Mouse (Mus musculus) midbrain, embryonic 10.5 days (tissue): ENCODE results near the gene Osbpl10. TPM values are rescaled to one million over a fixed set of nuclear protein-coding genes. Genes with fewer than 3 reads are reported as not detected.

ENCODE experiments used
- DNase-seq: peaks from one replicate; pipeline ENCODE4 v3.0.0-alpha.2; 2017; ENCODE audit warnings: low spot score
- H3K27ac ChIP-seq: fragments of 300-500 bp; sonication (generic); replicated peaks from 2 replicates; pipeline ENCODE4 v1.5.1; 2016; ENCODE audit warnings: mild to moderate bottlenecking
- H3K27me3 ChIP-seq: fragments of 300-500 bp; sonication (generic); 2 replicates; pipeline ENCODE4 v1.6.1; 2016; ENCODE audit warnings: low read depth, mild to moderate bottlenecking; ENCODE audit not compliant: poor library complexity, severe bottlenecking
- H3K36me3 ChIP-seq: fragments of 300-500 bp; sonication (generic); 2 replicates; pipeline ENCODE4 v1.6.1; 2016; ENCODE audit warnings: mild to moderate bottlenecking, moderate library complexity
- H3K4me1 ChIP-seq: fragments of 300-500 bp; sonication (generic); 2 replicates; pipeline ENCODE4 v1.6.1; 2016
- H3K4me3 ChIP-seq: fragments of 300-500 bp; sonication (generic); 2 replicates; pipeline ENCODE4 v1.5.1; 2016; ENCODE audit warnings: mild to moderate bottlenecking, moderate library complexity
- H3K9me3 ChIP-seq: fragments of 300-500 bp; sonication (generic); replicated peaks from 2 replicates; pipeline ENCODE4 v1.6.1; 2016; ENCODE audit warnings: mild to moderate bottlenecking
- WGBS: fragments of 180-500 bp; shearing (Covaris S2); methylation state at CpG from one replicate; pipeline ENCODE4 v1.1.7; 2016; 5-methylcytosine and 5-hydroxymethylcytosine counted together
- polyA plus RNA-seq: library from polyadenylated mRNA; unstranded; fragments of >200 nt; fragmentation: Nextera tagmentation; extraction: Ambion mirVana; gene quantifications from 2 replicates; pipeline ENCODE4 v1.2.1, GENCODE M21; 2016

The Osbpl10 gene
- polyA plus RNA-seq: 0.97 and 1.5 TPM in 2 replicates

DNA sequence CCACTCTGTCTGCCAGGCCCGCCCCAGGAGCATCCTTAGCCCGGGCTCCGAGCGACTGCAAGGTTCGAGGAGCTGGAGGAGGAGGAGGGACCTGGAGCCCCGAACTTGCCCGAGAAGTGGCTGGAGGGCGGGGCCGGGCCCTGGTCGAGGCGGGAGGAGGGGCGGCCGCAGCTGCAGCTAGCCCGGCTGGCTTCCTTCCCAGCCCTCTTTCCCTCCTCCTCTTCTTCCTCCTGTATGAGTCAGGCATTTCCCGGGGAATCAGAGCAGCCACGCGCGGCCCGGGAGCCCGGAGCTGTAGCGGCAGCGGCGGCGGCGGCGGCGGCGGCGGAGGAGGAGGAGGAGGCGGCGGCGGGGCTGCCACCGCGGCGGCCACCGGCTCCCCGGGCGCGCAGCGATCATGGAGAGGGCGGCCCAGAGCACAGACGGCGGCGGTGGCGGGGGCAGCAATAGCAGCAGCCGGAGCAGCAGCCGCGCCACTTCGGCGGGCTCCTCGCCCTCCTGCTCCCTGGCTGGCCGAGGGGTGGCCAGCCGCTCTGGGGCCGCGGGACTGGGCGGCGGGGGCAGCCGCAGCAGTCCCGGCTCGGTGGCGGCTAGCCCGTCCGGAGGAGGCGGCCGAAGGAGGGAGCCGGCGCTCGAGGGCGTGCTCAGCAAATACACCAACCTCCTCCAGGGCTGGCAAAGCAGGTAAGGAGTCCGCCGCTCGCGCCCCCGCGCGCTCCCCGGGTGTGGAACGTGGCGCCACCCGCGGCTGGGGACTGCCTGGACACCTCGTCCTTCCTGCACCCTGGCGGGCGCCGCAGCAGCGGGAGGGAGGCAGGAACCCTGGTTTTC is at the start of gene Osbpl10:
TSS of gene Osbpl10 (plus strand) at position 289 of the 831 bp plus-strand sequence.
- under 1% methylated on average over 75 of the region's 86 CpGs for WGBS
- Histone ChIP-seq H3K4me1 (peaks cover 25% of the 10 kb centered on the region), H3K36me3 (no peaks in the 10 kb centered on the region), H3K4me3 (peak within 1 kb of the TSS; percentile 83), H3K9me3 (no peaks in the 10 kb centered on the region), H3K27ac (peak within 1 kb of the TSS; percentile 91), H3K27me3 (peaks cover 50% of the 10 kb centered on the region)
- DNase-seq: peak; percentile 81

DNA sequence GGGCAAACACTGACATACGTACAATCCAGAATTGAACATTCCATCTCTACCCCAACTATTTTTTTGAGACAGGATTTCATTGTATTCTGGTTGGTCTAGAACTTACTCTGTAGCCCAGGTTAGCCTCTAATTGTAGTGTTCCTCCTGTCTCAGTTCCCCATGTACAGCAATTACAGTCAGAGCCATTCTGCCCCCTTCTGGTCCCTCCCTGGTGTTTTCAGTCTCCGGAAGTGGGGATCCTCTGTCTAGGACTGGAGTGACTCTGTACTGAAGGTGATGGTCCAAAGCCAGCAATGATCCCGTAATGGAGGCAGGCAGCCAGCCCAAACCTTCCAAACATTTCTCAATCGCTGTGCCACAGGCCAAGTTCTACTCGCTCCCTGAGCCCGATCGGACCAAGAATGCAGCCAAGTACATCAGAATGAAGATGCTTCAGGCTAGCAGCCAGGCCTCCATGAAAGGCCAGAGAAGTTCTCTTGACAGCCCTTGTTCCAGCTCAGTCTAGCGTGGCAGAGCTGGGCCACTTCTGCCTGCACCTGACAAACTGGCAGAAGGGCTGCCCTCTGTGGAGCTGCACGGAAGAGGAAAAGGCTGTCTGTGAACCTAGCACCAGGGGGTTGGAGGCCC is 47.8 kb upstream of the Osbpl10 start:
- H3K4me1 ChIP-seq: peaks cover 32% of the 10 kb centered on the region
- no peak for DNase-seq
- no peak overlapping the region for H3K4me3 ChIP-seq
- no peaks in the 10 kb centered on the region for H3K9me3 ChIP-seq
- H3K27ac ChIP-seq: no peak overlapping the region
- H3K36me3 ChIP-seq: no peaks in the 10 kb centered on the region
- WGBS: 68% methylated on average over 9 of the region's 9 CpGs
- peaks cover 11% of the 10 kb centered on the region for H3K27me3 ChIP-seq

DNA sequence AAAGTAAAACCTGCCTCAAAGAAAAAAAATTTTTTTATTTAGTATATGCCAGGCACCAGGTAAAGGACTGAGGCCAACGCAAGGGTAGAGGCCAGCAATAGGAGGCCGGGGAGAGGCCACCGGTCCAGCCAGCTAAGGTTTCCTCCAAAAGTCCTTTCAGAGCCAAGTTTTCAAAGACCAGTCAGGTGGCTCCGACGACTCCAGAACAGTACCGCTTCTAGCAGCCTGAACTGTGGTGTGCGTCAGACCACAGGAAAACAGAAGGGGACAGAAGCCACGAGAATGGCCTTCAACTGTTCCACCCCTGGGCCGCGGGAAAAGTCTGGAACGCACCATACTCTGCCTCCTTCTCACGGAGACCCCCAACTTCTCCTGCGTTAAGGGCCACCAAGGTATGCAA is 45.8 kb upstream of the Osbpl10 start:
- peaks cover 32% of the 10 kb centered on the region for H3K4me1 ChIP-seq
- H3K27ac ChIP-seq: peak overlapping the region; percentile 46; the same call in 1 of the 2 replicates
- no peaks in the 10 kb centered on the region for H3K36me3 ChIP-seq
- H3K27me3 ChIP-seq: peaks cover 11% of the 10 kb centered on the region
- 27% methylated on average over 13 of the region's 13 CpGs for WGBS
- H3K9me3 ChIP-seq: no peaks in the 10 kb centered on the region
- peak overlapping the region; percentile 76 for H3K4me3 ChIP-seq
- no peak for DNase-seq

DNA sequence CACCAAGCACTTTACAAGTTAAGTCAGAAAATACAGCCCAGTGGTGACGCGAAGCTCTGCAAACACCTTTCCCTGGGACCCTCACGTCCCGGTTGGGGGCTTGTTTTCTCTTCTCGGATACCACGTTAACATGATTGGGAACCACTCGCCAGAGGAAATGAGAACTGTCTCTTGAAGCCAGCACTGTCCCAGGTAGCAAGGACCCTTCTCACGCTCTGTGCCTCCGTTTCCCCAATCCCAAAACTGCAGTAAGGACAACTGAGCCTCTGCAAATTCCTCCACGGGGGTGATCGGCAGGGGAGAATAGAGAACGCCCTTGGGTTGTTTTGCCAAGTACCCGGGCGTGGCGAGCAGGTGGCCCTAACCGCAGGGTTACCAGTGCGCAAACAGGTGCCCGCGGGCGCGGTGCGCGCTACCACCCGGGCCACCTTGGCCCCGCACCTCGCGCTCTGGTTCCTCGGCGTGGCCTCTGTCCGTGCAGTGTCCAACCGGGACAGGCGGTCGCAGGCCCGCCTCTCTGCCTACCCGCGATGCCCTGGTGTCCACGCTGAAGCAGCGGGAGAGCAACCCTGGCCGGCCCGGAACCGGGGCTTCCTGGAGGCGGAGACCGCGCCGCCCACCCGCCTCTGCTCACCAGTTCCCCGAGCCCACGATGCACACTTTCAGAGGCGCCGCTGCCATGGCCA is 45.2 kb upstream of the Osbpl10 start:
- Histone ChIP-seq H3K36me3 (no peaks in the 10 kb centered on the region), H3K4me1 (peaks cover 32% of the 10 kb centered on the region), H3K27me3 (peaks cover 11% of the 10 kb centered on the region), H3K4me3 (peak overlapping the region; percentile 76), H3K27ac (peak overlapping the region; percentile 83), H3K9me3 (no peaks in the 10 kb centered on the region)
- under 1% methylated on average over 50 of the region's 50 CpGs for WGBS
- peak; percentile 22 for DNase-seq

DNA sequence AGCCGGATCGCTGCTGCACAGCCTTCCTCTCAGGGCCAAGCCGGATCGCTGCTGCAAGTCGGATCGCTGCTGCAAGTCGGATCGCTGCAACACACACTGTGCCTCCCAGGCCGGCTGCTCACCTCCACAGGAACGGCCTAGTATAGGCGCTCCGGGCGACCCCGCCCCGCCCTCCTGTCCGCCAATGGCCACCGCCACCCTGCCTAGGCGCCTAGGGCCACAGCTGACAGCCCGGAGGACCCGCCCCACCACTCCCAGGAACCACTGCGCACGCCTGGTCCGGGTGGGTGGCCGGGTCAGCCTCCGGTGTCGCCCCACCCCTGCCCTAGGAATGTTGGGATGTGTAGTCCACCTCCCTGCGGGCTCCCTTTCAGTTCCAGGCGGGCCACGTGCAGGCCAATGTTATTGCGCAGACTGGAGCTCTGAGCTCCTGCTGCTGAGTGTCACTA is 44.6 kb upstream of the Osbpl10 start, which contains the start of gene Gpd1l:
TSS of gene Gpd1l (minus strand) at position 265 of the 449 bp plus-strand sequence.
- Histone ChIP-seq H3K36me3 (no peaks in the 10 kb centered on the region), H3K4me3 (peak within 1 kb of the TSS; percentile 76), H3K27ac (peak within 1 kb of the TSS; percentile 83), H3K4me1 (peaks cover 32% of the 10 kb centered on the region), H3K27me3 (peaks cover 11% of the 10 kb centered on the region), H3K9me3 (no peaks in the 10 kb centered on the region)
- DNase-seq: peak; percentile 97
- WGBS: under 1% methylated on average over 30 of the region's 30 CpGs

DNA sequence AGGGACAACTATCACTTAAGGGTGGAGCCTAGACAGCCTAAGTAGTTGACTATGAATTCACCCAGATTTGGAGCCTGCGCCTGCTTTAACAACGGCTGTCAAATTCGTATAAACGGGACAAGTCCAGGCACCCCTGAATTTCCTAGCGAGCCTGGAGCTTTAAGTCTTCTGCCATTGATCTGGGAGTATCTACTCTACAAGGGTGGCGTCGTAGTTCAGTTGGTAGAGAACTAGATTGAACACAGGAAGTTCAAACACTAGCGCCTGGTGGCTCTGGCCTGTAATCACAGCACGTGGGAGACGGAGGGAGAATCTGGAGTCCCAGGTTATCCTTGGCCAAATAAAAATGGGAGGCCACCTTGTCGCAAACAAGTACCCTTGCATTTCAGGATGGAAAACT is 44.1 kb upstream of the Osbpl10 start:
- DNase-seq: no peak
- Histone ChIP-seq H3K9me3 (no peaks in the 10 kb centered on the region), H3K27me3 (peaks cover 11% of the 10 kb centered on the region), H3K4me3 (peak overlapping the region; percentile 76), H3K27ac (peak overlapping the region; percentile 83), H3K4me1 (peaks cover 32% of the 10 kb centered on the region), H3K36me3 (no peaks in the 10 kb centered on the region)
- 71% methylated on average over 11 of the region's 11 CpGs for WGBS

DNA sequence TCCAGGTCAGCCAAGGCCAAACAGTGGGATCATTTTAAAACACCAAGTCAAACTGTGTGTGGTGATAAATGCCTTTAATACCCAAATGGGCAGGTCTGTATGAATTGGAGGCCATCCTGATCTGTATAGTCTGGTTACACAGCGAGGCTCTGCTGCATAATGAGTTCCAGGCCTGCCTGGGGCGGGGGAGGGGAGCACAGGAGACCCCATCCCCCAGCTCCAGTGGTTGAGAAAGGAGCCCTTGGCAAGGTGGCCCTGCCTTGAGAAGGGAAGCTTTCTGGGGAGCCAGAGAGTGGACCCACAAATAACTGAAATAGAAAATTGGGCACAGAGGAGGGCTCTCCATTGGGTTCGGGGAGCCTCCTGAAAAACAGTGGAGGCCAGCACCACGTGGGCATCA is 43.0 kb upstream of the Osbpl10 start:
- H3K4me3 ChIP-seq: no peak overlapping the region
- H3K36me3 ChIP-seq: no peaks in the 10 kb centered on the region
- no peak overlapping the region for H3K27ac ChIP-seq
- 77% methylated on average over 4 of the region's 4 CpGs for WGBS
- H3K9me3 ChIP-seq: no peaks in the 10 kb centered on the region
- DNase-seq: no peak
- peaks cover 32% of the 10 kb centered on the region for H3K4me1 ChIP-seq
- peaks cover 11% of the 10 kb centered on the region for H3K27me3 ChIP-seq

DNA sequence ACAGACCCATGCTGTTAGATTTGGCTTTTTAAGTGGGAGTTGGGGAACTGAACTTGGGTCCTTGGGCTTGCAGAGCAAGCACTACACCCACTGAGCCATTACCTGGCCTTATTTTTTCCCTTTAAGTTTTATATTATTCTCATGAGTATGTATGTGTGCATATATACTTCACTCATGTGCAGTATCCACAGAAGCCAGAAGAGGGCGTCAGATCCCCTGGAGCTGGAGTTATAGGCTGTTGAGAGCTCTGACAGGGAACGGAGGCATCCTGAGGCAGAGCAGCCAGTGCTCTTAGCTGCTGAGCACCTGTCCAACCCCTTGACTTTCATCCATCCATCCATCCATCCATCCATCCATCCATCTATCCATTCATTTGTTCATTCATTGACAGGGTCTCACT is 41.7 kb upstream of the Osbpl10 start:
- WGBS: 89% methylated on average over 2 of the region's 2 CpGs
- Histone ChIP-seq H3K27me3 (peaks cover 11% of the 10 kb centered on the region), H3K27ac (no peak overlapping the region), H3K36me3 (no peaks in the 10 kb centered on the region), H3K4me1 (peaks cover 27% of the 10 kb centered on the region), H3K9me3 (peaks cover 2% of the 10 kb centered on the region; the same call in 1 of the 2 replicates), H3K4me3 (no peak overlapping the region)
- no peak for DNase-seq

DNA sequence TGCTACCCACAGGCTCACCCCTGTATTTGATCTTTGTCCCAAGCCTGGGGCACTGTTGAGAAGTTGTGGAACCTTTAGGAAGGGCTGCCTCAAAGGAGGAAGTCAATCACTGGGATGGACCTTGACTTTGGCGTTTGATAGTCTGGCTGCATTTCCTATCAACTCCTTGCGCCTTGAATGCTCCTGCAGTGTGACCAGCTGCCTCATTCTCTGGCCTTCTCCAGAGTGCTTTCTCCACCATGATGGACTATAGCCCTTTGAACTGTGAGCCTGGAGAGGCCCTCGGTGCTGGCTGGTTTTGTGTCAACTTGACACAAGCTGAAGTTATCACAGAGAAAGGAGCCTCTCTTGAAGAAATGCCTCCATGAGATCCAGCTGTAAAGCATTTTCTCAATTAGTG is 33.7 kb upstream of the Osbpl10 start:
- Histone ChIP-seq H3K36me3 (no peaks in the 10 kb centered on the region), H3K9me3 (peaks cover 7% of the 10 kb centered on the region; the same call in 1 of the 2 replicates), H3K27ac (no peak overlapping the region), H3K4me1 (peaks cover under 1% of the 10 kb centered on the region; the same call in 1 of the 2 replicates), H3K27me3 (no peaks in the 10 kb centered on the region), H3K4me3 (no peak overlapping the region)
- DNase-seq: no peak
- 80% methylated on average over 3 of the region's 3 CpGs for WGBS

DNA sequence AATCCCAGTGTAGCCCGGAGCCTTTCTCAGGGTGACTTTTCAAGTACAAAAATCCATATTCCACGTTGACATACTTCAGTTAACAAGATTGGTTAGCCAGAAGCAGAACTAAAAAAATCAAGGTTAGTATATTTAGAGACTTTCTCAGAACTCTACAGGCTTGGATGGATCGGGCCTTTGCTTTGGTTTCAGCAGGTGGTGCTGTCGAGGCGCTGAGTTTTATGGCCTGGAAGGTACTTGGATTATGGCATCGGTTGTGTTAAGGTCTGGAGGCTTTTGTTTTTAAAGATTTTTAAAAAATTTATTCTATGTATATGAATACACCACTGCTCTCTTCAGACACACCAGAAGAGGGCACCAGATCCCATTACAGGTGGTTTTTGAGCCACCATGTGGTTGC is 32.8 kb upstream of the Osbpl10 start:
- WGBS: 88% methylated on average over 6 of the region's 6 CpGs
- H3K27me3 ChIP-seq: no peaks in the 10 kb centered on the region
- H3K4me3 ChIP-seq: no peak overlapping the region
- no peaks in the 10 kb centered on the region for H3K36me3 ChIP-seq
- DNase-seq: no peak
- H3K4me1 ChIP-seq: peaks cover 8% of the 10 kb centered on the region; the same call in 1 of the 2 replicates
- no peak overlapping the region for H3K27ac ChIP-seq
- H3K9me3 ChIP-seq: peaks cover 7% of the 10 kb centered on the region; the same call in 1 of the 2 replicates

DNA sequence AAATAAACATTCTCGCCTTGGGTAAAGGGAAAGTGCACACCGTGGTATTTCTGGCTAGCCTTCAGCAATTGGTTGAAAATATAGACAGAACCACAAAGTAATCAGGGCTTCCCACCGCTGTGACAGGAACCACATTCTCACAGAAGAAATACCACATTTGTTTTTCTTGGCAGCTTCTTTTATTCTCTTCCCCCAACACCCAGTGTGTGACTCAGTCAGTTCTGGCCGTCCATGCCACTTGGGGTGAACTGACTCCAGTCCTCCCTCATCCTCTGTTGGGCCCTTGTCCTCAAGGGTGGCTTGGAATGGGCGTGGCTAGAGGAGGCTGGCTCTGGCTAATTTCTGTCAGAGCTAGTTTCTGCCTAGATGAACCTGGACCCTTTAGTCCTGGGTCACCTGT is 30.0 kb upstream of the Osbpl10 start:
- Histone ChIP-seq H3K27ac (no peak overlapping the region; the same call in 1 of the 2 replicates), H3K4me1 (peaks cover 8% of the 10 kb centered on the region; the same call in 1 of the 2 replicates), H3K27me3 (no peaks in the 10 kb centered on the region), H3K4me3 (no peak overlapping the region), H3K36me3 (no peaks in the 10 kb centered on the region), H3K9me3 (no peaks in the 10 kb centered on the region)
- no peak for DNase-seq
- WGBS: 72% methylated on average over 5 of the region's 5 CpGs

DNA sequence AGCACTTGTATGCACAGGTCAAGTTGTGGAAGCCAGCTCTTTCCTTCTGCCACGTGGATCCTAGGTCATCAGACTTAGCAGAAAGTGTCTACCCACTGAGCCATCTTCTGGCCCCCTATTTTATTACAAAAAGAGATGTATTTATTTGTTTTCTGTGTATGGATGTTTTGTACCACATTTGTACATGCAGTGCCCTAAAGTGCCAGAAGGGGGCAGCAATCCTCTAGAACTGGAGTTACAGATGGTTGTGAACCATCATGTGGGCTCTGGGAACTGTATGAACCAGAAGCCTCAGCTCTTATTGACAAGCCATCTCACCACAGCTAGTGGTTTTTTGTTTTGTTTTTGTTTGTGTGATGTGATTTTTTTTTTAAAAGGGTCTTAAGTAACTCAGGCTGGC is 25.5 kb upstream of the Osbpl10 start:
- no peaks in the 10 kb centered on the region for H3K36me3 ChIP-seq
- 43% methylated on average over 1 of the region's 1 CpGs for WGBS
- no peak for DNase-seq
- no peak overlapping the region for H3K27ac ChIP-seq
- H3K27me3 ChIP-seq: no peaks in the 10 kb centered on the region
- H3K4me3 ChIP-seq: no peak overlapping the region
- H3K9me3 ChIP-seq: no peaks in the 10 kb centered on the region
- peaks cover 8% of the 10 kb centered on the region; the same call in 1 of the 2 replicates for H3K4me1 ChIP-seq
